Mouse (Mus musculus) testis, adult 2 months (tissue): ENCODE data around the gene Tmem199. TPM values are rescaled to one million over a fixed set of nuclear protein-coding genes. Genes with fewer than 3 reads are reported as not detected.

Source experiments
- H3K27ac ChIP-seq: fragments of 200-500 bp; 2 replicates; pipeline ENCODE4 v1.5.1; 2012; ENCODE audit warnings: low read depth, low read length; ENCODE audit not compliant: control insufficient read depth, insufficient read depth
- H3K27me3 ChIP-seq: fragments of 200-500 bp; 2 replicates; pipeline ENCODE4 v1.6.1; 2012; ENCODE audit warnings: mild to moderate bottlenecking, low read length, moderate library complexity; ENCODE audit not compliant: control insufficient read depth, insufficient read depth
- H3K36me3 ChIP-seq: fragments of 200-500 bp; 2 replicates; pipeline ENCODE4 v1.6.1; 2012; ENCODE audit warnings: mild to moderate bottlenecking, low read length; ENCODE audit not compliant: control insufficient read depth, insufficient read depth
- H3K4me1 ChIP-seq: fragments of 200-500 bp; 2 replicates; pipeline ENCODE4 v1.6.1; 2012; ENCODE audit warnings: low read length; ENCODE audit not compliant: control insufficient read depth, insufficient read depth
- H3K4me3 ChIP-seq: fragments of 200-500 bp; 2 replicates; pipeline ENCODE4 v1.5.1; 2012; ENCODE audit warnings: low read depth, mild to moderate bottlenecking, low read length, moderate library complexity, mixed read lengths; ENCODE audit not compliant: control insufficient read depth
- CTCF ChIP-seq: fragments of 200-500 bp; IDR thresholded peaks from 2 replicates; pipeline ENCODE4 v1.5.1; 2012; ENCODE audit warnings: low read depth, mild to moderate bottlenecking, inconsistent platforms, low read length, moderate library complexity; ENCODE audit not compliant: control insufficient read depth, insufficient read depth, insufficient replicate concordance
- POLR2A ChIP-seq: fragments of 200-500 bp; IDR thresholded peaks from 2 replicates; pipeline ENCODE4 v1.6.1; 2012; ENCODE audit warnings: low read depth, mild to moderate bottlenecking, inconsistent platforms, low read length, moderate library complexity; ENCODE audit not compliant: control insufficient read depth
- polyA plus RNA-seq: library from polyadenylated mRNA; depleted of rRNA; stranded (reverse); fragments of >200 nt; gene quantifications from 2 replicates; pipeline ENCODE4 v1.2.3, GENCODE M21; 2012

The Tmem199 gene
- polyA plus RNA-seq, 1 experiment = 19.2 TPM

DNA sequence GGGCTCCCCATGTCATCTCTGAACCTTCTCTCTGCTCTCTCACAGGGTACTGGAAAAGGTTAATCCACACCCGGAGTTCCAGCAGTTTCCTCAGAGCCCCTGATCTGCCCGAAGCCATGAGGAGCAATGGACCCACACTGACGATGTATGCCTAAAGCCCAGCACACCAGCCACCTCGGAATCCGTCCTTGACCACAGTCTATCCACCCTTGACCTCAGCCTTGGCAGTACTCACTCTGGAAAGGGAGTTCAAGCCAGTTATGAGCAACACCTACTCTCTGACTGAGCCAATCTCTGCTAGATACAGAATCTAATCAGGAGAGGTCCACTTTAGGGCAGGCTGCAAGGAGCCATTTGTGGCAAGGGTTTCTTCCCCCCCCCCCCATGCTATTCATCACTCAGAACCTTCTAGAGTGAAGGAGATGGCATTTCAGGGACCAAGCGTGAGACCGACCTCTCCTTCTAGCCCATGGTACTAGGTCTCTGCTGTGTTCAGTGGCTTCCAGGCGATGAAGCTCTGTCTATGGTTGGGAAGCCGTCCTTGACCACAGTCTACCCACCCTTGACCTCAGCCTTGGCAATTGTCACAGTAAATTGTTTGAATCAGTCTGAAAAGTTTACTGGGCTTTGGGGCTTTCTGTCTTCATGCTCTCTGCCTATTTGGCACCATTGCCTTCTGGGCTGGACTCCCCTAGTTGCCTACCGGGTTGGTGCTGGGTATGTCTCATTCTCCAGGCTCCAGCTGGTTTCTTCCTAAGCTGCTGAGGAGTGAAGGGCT, 40.5 kb downstream of the Tmem199 start:
- H3K27ac ChIP-seq = no peak overlapping the region
- peaks cover 1% of the 10 kb centered on the region; the same call in 1 of the 2 replicates for H3K4me1 ChIP-seq
- no peak overlapping the region for H3K4me3 ChIP-seq
- no peaks in the 10 kb centered on the region for H3K36me3 ChIP-seq
- no peak for TF ChIP-seq CTCF
- H3K27me3 ChIP-seq = no peaks in the 10 kb centered on the region

- Histone ChIP-seq H3K4me3 (no peak overlapping the region), H3K27ac (no peak overlapping the region), H3K27me3 (no peaks in the 10 kb centered on the region), H3K4me1 (peaks cover 15% of the 10 kb centered on the region), H3K36me3 (no peaks in the 10 kb centered on the region)
- no peak for TF ChIP-seq CTCF
Measured at GRCm38 (mm10) chr11:78467932-78468331, 44.0 kb downstream of the Tmem199 start.

GRCm38 (mm10) chr11:78467515-78467914, 44.5 kb downstream of the Tmem199 start:
- no peak for TF ChIP-seq POLR2A
- TF ChIP-seq CTCF = no peak
- Histone ChIP-seq H3K27ac (no peak overlapping the region), H3K4me3 (no peak overlapping the region), H3K4me1 (peaks cover 15% of the 10 kb centered on the region), H3K27me3 (no peaks in the 10 kb centered on the region), H3K36me3 (no peaks in the 10 kb centered on the region)

DNA sequence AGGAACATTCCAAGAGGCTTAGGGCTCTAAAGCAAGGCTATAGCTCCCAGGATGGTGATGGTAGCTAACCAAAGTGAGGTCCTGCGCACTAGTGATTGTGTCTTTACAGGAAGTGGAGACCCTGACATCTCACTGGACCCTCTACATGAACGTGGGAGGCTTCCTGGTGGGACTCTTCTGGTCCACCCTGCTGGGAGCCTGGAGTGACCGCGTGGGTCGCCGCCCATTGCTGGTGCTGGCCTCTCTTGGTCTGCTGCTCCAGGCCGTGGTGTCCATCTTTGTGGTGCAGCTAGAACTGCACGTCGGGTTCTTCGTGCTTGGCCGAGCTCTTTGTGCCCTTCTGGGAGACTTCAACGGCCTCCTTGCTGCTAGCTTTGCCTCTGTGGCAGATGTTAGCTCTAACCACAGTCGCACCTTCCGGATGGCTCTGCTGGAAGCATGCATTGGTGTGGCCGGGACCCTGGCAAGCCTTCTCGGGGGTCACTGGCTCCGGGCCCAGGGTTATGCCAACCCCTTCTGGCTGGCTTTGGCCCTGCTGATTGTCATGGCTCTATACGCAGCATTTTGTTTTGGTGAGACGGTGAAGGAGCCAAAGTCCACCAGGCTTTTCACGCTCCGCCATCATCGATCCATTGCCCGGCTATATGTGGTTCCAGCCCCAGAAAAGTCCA, 45.6 kb downstream of the Tmem199 start:
- Histone ChIP-seq H3K4me3 (peak overlapping the region; percentile 77), H3K27me3 (no peaks in the 10 kb centered on the region), H3K27ac (peak overlapping the region; percentile 61), H3K36me3 (no peaks in the 10 kb centered on the region), H3K4me1 (peaks cover 15% of the 10 kb centered on the region)
- TF ChIP-seq CTCF = no peak
- TF ChIP-seq POLR2A = no peak

- H3K4me3 ChIP-seq = peak within 1 kb of the TSS; percentile 77
- peaks cover 15% of the 10 kb centered on the region for H3K4me1 ChIP-seq
- H3K27me3 ChIP-seq = no peaks in the 10 kb centered on the region
- TF ChIP-seq POLR2A (peak; percentile 54), CTCF (no peak)
- H3K36me3 ChIP-seq = no peaks in the 10 kb centered on the region
- H3K27ac ChIP-seq = peak within 1 kb of the TSS; percentile 61
Measured at GRCm38 (mm10) chr11:78465568-78466180, 46.3 kb downstream of the Tmem199 start, which contains the start of gene Slc46a1. Slc46a1 (plus strand) TSS chr11:78465697.

DNA sequence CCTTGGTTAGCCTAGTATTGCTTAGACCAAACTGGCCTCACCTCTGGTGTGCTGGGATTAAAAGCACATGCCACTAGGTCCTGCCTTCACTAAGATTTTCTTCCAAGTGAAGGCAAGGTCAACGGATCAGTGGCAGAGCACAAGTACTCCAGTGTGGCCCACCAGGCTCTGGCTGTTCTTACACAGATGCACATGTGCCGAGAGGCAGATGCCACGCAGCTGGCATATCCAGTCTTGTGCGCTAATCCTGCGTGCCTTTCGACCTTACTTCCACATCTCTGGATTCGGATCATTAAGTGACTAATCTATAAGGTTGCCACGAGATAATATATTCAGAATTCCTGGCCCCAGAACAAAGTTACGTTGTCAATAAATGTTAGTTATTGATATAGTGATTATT, 46.9 kb downstream of the Tmem199 start:
- TF ChIP-seq POLR2A (no peak), CTCF (no peak)
- no peaks in the 10 kb centered on the region for H3K36me3 ChIP-seq
- no peaks in the 10 kb centered on the region for H3K27me3 ChIP-seq
- H3K4me1 ChIP-seq = peaks cover 15% of the 10 kb centered on the region
- H3K27ac ChIP-seq = no peak overlapping the region
- peak overlapping the region; percentile 77; the same call in 1 of the 2 replicates for H3K4me3 ChIP-seq
